Mouse (Mus musculus) splenic B cell, adult 2 months (primary cell): ENCODE data around the gene Appbp2.
"Not testable (repeated sequence)": the region's sequence is repeated elsewhere in the genome, so short reads cannot be mapped to it uniquely, and the experiment has no call there.

Experiments used
- DNase-seq: peaks from one replicate; pipeline ENCODE4 v3.0.0-alpha.2; 2011; ENCODE audit warnings: low read depth, low spot score
- H3K27me3 ChIP-seq: 2 replicates; pipeline ENCODE4 v1.6.1; 2012; ENCODE audit warnings: mild to moderate bottlenecking, low read length, moderate library complexity, mixed read lengths; ENCODE audit not compliant: control insufficient read depth, poor library complexity, insufficient read depth, severe bottlenecking
- H3K36me3 ChIP-seq: 2 replicates; pipeline ENCODE4 v1.6.1; 2012; ENCODE audit warnings: mild to moderate bottlenecking, low read length, moderate library complexity, mixed read lengths; ENCODE audit not compliant: control insufficient read depth, poor library complexity, insufficient read depth, severe bottlenecking

Gene Appbp2

DNA sequence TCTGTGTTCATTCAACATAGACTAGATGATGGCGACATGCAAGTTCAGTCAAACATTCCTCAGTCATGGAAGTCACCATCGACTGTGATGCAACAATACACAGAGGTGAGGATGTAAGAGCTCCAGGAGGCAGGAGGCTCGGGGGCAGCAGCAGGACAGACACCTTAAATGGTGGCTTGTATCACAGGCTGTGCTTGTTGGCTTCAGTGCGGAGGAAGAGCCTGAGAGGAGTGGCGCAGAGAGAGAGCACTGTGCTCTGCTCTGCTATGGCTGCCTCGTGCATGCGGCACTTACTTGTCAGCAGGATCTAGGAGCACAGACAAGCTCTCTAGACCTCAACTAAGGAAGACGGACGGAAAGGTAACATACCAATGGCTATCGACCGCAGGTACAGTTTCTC lies 40.7 kb downstream of the Appbp2 start:
- peaks cover 16% of the 10 kb centered on the region for H3K36me3 ChIP-seq
- H3K27me3 ChIP-seq: no peaks in the 10 kb centered on the region
- no peak for DNase-seq

- Histone ChIP-seq H3K27me3 (no peaks in the 10 kb centered on the region), H3K36me3 (peaks cover 15% of the 10 kb centered on the region)
- no peak for DNase-seq
Observed at GRCm38 (mm10) chr11:85190741-85191140, 44.2 kb downstream of the Appbp2 start.

GRCm38 (mm10) chr11:85189110-85189509 lies 45.8 kb downstream of the Appbp2 start:
- no peaks in the 10 kb centered on the region for H3K27me3 ChIP-seq
- peaks cover 13% of the 10 kb centered on the region for H3K36me3 ChIP-seq
- DNase-seq: no peak

DNA sequence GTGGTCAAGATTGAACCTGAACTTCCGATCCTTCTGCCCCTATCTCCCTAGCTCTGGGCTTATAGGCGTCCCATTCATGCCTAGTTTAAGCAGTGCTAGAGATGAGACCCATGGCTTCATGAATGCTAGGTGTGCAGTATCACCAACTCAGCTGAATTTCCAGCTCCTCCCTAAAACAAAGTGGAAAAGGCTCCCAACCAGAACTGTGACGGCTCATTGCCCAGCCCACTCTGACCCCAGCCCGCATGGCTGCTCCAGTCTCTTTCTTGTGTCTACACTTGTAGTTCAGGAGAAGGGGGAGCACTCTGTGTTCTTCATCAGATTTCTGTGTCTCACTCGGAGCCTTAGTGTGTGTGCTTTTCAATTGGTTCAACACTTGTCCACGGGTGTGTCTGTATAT lies 50.1 kb downstream of the Appbp2 start:
- H3K36me3 ChIP-seq: no peaks in the 10 kb centered on the region; the same call in 1 of the 2 replicates
- H3K27me3 ChIP-seq: no peaks in the 10 kb centered on the region
- DNase-seq: no peak

DNA sequence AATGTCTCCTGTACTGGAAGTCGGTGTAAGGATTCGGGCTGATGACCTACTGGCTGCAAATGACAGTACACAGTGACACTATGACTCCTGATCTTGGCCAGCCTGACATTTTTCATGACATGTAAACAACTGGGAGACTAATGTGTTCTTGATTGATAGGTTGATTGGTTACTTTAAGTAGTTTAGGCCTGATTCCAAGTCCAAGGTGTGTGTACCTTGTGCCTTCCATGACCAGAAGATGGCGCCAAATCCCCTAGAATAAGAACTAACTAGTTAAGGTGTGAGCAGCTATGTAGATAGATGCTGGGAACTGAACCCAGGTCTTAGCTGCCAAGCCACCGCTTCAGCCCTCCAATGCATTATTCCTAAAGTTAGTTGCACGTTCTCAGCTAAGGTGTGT lies 50.8 kb downstream of the Appbp2 start:
- no peaks in the 10 kb centered on the region for H3K27me3 ChIP-seq
- DNase-seq: peak; percentile 85
- no peaks in the 10 kb centered on the region; the same call in 1 of the 2 replicates for H3K36me3 ChIP-seq

DNA sequence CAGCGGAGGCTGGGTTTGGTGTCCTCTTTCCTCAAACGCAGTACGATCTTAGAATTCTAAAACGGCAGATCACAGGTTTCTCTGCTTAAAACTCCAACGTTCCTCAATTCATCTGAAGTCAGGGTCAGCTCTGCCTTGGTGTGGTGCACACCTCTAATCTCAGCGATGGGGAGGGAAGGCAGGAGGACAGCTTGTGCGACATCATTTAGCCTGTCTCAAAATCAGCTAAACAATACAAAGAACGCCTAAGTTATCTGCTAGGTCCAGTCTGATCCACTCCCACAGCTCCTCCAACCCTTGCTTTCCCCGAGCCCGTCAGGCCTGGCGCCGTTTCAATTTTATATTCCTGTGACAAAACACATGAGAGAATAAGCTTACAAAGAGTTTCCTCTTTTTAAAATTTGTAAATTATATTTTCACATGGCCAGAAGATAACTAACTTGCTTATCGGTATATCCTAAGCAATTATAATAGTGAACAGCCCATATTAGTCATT lies 51.6 kb downstream of the Appbp2 start:
- no peaks in the 10 kb centered on the region for H3K36me3 ChIP-seq
- DNase-seq: no peak
- no peaks in the 10 kb centered on the region for H3K27me3 ChIP-seq

DNA sequence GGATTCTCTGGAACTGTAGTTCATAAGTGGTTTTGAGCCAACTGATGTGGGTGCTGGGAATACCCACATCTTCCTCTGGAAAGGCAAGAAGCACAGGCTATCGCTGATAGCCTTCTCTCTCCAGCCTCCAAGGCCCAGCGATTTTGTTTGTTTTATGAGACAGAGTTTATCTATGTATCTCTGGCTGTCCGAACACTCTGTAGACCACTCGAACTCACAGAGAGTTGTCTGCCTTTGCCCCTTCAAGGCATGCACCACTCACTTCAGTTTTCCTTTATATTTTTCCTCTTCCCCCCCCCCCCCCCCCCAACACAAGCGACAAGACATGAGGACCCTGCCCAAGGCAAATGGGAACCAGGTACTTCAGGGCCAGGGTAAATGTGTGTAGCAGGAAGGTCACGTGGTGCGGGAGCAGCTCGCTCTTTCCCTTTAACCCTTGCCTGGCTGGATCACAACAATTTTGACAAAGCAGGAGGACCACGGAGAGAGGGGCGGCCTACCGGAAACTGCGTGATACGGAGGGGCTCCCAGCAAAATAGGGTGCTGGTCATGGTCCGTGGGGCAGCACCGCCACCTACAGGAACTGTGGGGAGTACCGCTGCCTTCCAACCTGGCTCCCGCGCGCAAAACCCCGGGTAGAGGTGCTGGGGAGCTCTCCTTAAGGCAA lies 52.2 kb downstream of the Appbp2 start:
- peak; percentile 67 for DNase-seq
- Histone ChIP-seq H3K36me3 (no peaks in the 10 kb centered on the region), H3K27me3 (no peaks in the 10 kb centered on the region)

- DNase-seq: no peak
Observed at GRCm38 (mm10) chr11:85178413-85178812, 56.5 kb downstream of the Appbp2 start.

GRCm38 (mm10) chr11:85177761-85178160 lies 57.2 kb downstream of the Appbp2 start:
- Histone ChIP-seq H3K27me3 (no peaks in the 10 kb centered on the region), H3K36me3 (no peaks in the 10 kb centered on the region)
- DNase-seq: no peak

More at GRCm38 (mm10) chr11:85178413-85178812, 56.5 kb downstream of the Appbp2 start:
- H3K27me3 ChIP-seq: no peaks in the 10 kb centered on the region
- H3K36me3 ChIP-seq: no peaks in the 10 kb centered on the region

GRCm38 (mm10) chr11:85175941-85176340 lies 59.0 kb downstream of the Appbp2 start:
- no peak for DNase-seq
- H3K36me3 ChIP-seq: no peaks in the 10 kb centered on the region
- H3K27me3 ChIP-seq: no peaks in the 10 kb centered on the region

DNA sequence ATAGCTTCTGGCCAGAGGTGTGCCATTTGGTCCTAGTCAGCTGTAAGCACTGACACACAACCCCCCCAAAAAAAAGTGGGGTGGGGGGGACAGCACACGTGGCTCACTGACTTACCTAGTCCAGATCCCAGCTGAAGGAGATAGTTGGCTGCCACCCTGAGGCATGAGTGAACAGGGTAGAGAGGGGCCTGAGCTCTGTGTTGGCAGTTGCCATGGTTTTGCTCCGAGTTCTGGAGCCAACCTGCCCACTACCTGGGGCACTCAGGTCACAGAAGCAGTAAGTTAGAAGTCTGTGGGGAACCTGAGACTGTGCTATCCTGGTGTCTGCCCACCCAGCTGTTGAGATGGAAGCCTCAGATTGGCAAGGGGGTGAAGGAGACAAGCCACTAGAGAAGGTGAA lies 64.1 kb downstream of the Appbp2 start:
- no peak for DNase-seq
- Histone ChIP-seq H3K27me3 (no peaks in the 10 kb centered on the region), H3K36me3 (no peaks in the 10 kb centered on the region)

DNA sequence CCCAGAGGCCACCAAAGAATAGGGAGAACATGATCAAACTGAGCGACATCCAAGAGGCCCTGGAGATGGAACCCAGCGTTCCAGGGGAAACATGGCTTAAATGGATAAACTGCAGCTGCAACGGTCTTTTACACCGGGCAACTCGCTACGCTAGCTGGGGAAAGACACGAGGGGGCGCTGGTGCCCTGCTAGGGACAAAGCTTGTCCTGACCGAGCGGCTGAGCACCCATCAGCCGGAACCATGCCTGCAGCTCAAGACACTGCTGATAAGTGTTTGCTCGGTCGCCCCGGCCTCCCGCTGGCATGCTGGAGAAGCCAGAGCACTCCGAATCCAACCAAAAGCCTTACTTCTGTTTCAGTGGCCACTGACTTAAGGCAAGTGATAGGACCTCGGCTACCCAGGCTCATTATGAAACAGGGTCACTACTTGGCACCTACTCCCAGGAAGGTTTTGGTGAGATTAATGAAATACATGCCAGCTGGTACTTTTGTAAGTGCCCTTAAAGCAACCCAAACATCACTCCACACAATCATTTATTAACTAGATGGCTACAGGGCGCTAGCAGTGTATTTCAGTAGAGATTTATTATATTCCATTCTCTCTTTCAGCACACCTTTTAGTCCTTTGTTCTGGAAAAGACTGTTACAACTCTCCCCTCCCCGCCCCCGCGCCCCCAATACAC lies 64.7 kb downstream of the Appbp2 start, which contains the start of gene 1700125H20Rik:
Gene 1700125H20Rik, plus strand, starts transcription at position 347 of the 683 bp plus-strand sequence.
- H3K27me3 ChIP-seq: no peaks in the 10 kb centered on the region
- DNase-seq: peak; percentile 84

GRCm38 (mm10) chr11:85167503-85167902 lies 67.4 kb downstream of the Appbp2 start:
- H3K36me3 ChIP-seq: no peaks in the 10 kb centered on the region
- DNase-seq: no peak
- H3K27me3 ChIP-seq: no peaks in the 10 kb centered on the region

More for the DNA sequence above, 64.7 kb downstream of the Appbp2 start, which contains the start of gene 1700125H20Rik:
- H3K36me3 ChIP-seq: no peaks in the 10 kb centered on the region

- Histone ChIP-seq H3K36me3 (no peaks in the 10 kb centered on the region), H3K27me3 (no peaks in the 10 kb centered on the region)
- DNase-seq: no peak
Observed at GRCm38 (mm10) chr11:85164371-85164770, 70.6 kb downstream of the Appbp2 start.

GRCm38 (mm10) chr11:85163014-85163413 lies 71.9 kb downstream of the Appbp2 start:
- not testable (repeated sequence) for DNase-seq, H3K27me3 ChIP-seq, H3K36me3 ChIP-seq
